ENCODE assay signal across 11 mouse cellular contexts in the genomic region with DNA sequence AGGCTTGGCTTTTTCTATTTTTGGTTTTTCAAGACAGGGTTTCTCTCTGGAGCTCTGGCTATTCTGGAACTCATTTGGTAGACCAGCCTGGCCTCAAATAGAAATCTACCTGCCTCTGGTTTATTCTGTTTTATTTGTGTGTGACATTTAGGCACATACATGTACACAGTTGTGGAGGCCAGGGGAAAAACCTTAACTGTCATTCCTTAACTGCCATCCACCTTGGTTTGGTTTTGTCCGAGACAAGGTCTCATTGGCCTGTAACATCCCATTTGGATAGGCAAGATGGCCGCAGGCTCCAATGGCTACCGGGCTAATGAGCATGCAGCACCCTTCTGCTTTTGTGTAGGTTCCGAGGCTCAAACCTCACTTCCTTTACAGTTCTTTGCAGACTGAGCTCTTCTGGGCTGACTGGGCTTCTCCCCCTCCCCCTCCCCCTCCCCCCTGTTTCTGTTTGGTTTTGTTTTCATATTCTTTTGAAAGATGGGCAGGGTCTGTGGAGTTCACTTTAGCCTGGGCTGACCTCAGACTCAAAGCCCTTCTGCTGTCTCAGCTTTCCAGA. TPM values are rescaled to one million over a fixed set of nuclear protein-coding genes. Genes with fewer than 3 reads are reported as not detected.
A peak's percentile ranks its signal among the peaks of the same experiment; 100 is the strongest.
DNase-seq lines count a peak whose midpoint lies in the region; ATAC-seq and TF ChIP-seq lines count a peak whose summit lies in the region.
"Had no signal": no experiment of that assay in that cellular context is flagged by ENCODE, and none has a peak within 500 bp of the region (broad histone marks: within the 10 kb centered on the region; RNA-seq: fewer than 3 reads in every experiment).

No protein-coding gene starts in this region.

- no peak for ATAC-seq in kidney, embryonic 15.5 days (replicated peaks; ENCODE audit: low FRiP score)
- no peak for ATAC-seq in granulocyte monocyte progenitor cell, adult 5-6 weeks (replicated peaks; ENCODE audit: poor library complexity, severe bottlenecking)
- ATAC-seq: hindbrain, postnatal 0 days had no signal

- peak overlapping the region; percentile 48; the same call in 1 of the 2 replicates for H3K27ac ChIP-seq in kidney, embryonic 15.5 days
- peak overlapping the region; percentile 56 for H3K27ac ChIP-seq in spleen, adult 2 months (ENCODE audit: insufficient read depth, low read length)
- H3K27ac ChIP-seq in brown adipose tissue, adult 24 weeks (replicated peaks; ENCODE audit: low read depth, low read length), result peak overlapping the region; percentile 70
- H3K27ac ChIP-seq: hindbrain, postnatal 0 days had no signal

- no peak for TF ChIP-seq POLR2A in spleen, adult 2 months (IDR thresholded peaks at IDR 0.05; ENCODE audit: low read depth, low read length)

- peaks cover 9% of the 10 kb centered on the region for H3K4me1 ChIP-seq in kidney, embryonic 15.5 days
- H3K4me1 ChIP-seq in spleen, adult 2 months (ENCODE audit: control insufficient read depth, insufficient read depth, insufficient read length), result peaks cover 33% of the 10 kb centered on the region
- H3K4me1 ChIP-seq in brown adipose tissue, adult 24 weeks (ENCODE audit: control insufficient read depth, insufficient read depth, insufficient read length, low read length), result peaks cover 16% of the 10 kb centered on the region

- H3K4me2 ChIP-seq in kidney, embryonic 15.5 days, result no peak overlapping the region
- H3K4me2 ChIP-seq: liver, embryonic 13.5 days had no signal

- WGBS in kidney, embryonic 15.5 days, result 77% methylated on average over 4 of the region's 4 CpGs
- 47% methylated on average over 4 of the region's 4 CpGs for WGBS in spleen, adult 2 months

- peaks cover 38% of the 10 kb centered on the region for H3K36me3 ChIP-seq in kidney, embryonic 15.5 days
- H3K36me3 ChIP-seq in spleen, adult 2 months (ENCODE audit: control insufficient read depth, insufficient read depth, low read length), result peaks cover 10% of the 10 kb centered on the region

- H3K4me3 ChIP-seq in kidney, embryonic 15.5 days (replicated peaks), result no peak overlapping the region
- H3K4me3 ChIP-seq in spleen, adult 2 months (ENCODE audit: extremely low read depth, insufficient read depth, insufficient read length), result no peak overlapping the region
- no peak overlapping the region for H3K4me3 ChIP-seq in brown adipose tissue, adult 24 weeks (ENCODE audit: insufficient read depth, low read depth, low read length)
- H3K4me3 ChIP-seq: liver, embryonic 13.5 days had no signal

- no peaks in the 10 kb centered on the region for H3K9me3 ChIP-seq in kidney, embryonic 15.5 days (replicated peaks)
- H3K9me3 ChIP-seq: liver, embryonic 13.5 days had no signal

- no peak overlapping the region for H3K9ac ChIP-seq in kidney, embryonic 15.5 days

- TF ChIP-seq CTCF in spleen, adult 2 months (IDR thresholded peaks at IDR 0.05; ENCODE audit: extremely low read depth, insufficient read depth, insufficient read length, insufficient replicate concordance), result no peak

- DNase-seq in kidney, postnatal 10 days, result no peak
- no peak for DNase-seq in spleen, adult 2 months (ENCODE audit: low read depth in 1 of 2, low spot score in 2 of 2)
- DNase-seq in spleen, postnatal 14 days (ENCODE audit: low spot score in 2 of 2), result no peak
- no peak for DNase-seq in thymus, postnatal 0 days (ENCODE audit: low spot score)
- DNase-seq: adrenal gland, postnatal 10 days; cerebellum, postnatal 10 days; liver, embryonic 13.5 days had no signal

- H3K27me3 ChIP-seq in kidney, embryonic 15.5 days, result no peaks in the 10 kb centered on the region
- H3K27me3 ChIP-seq in spleen, adult 2 months (ENCODE audit: control insufficient read depth, insufficient read depth, low read length), result no peaks in the 10 kb centered on the region
- H3K27me3 ChIP-seq: liver, embryonic 13.5 days had no signal

RNA-seq across cellular contexts. Expression of gene Tyk2, which starts 4.4 kb away (rescaled TPM):
- polyA plus RNA-seq in kidney, embryonic 15.5 days (2015; fragmentation: Nextera tagmentation; extraction: Ambion mirVana), result 12.7 and 15.5 TPM in 2 replicates
- 46.1 and 52.2 TPM in 2 replicates for polyA plus RNA-seq in spleen, adult 2 months (2012; rRNA removed)
- polyA plus RNA-seq in brown adipose tissue, adult 24 weeks (2012; ENCODE audit: insufficient read depth, insufficient read length, missing spikeins), result 3.8 and 4.1 TPM in 2 replicates
- total RNA-seq in granulocyte monocyte progenitor cell, adult 5-6 weeks (2014; fragmentation: Nextera tagmentation), result 27.1 and 28.6 TPM in 2 replicates
- 19.0 and 19.8 TPM in 2 replicates for total RNA-seq in granulocyte monocyte progenitor cell, adult 5-6 weeks (2017)
- polyA plus RNA-seq in thymus, postnatal 0 days (2015; fragmentation: Nextera tagmentation; extraction: Ambion mirVana), result 13.8 and 14.0 TPM in 2 replicates

RNA-seq across cellular contexts. Expression of gene Cdc37, which starts 14.4 kb away (rescaled TPM):
- 332 and 351 TPM in 2 replicates for polyA plus RNA-seq in kidney, embryonic 15.5 days (2015; fragmentation: Nextera tagmentation; extraction: Ambion mirVana)
- polyA plus RNA-seq in spleen, adult 2 months (2012; rRNA removed), result 39.5 and 44.7 TPM in 2 replicates
- 70.4 and 78.0 TPM in 2 replicates for polyA plus RNA-seq in brown adipose tissue, adult 24 weeks (2012; ENCODE audit: insufficient read depth, insufficient read length, missing spikeins)
- total RNA-seq in granulocyte monocyte progenitor cell, adult 5-6 weeks (2014; fragmentation: Nextera tagmentation), result 120 and 157 TPM in 2 replicates
- 285 and 306 TPM in 2 replicates for total RNA-seq in granulocyte monocyte progenitor cell, adult 5-6 weeks (2017)
- 281 and 307 TPM in 2 replicates for polyA plus RNA-seq in thymus, postnatal 0 days (2015; fragmentation: Nextera tagmentation; extraction: Ambion mirVana)

RNA-seq across cellular contexts. Expression of gene Pde4a, which starts 30.1 kb away (rescaled TPM):
- 12.6 and 12.7 TPM in 2 replicates for polyA plus RNA-seq in kidney, embryonic 15.5 days (2015; fragmentation: Nextera tagmentation; extraction: Ambion mirVana)
- polyA plus RNA-seq in spleen, adult 2 months (2012; rRNA removed), result 12.4 and 13.1 TPM in 2 replicates
- 16.2 and 29.4 TPM in 2 replicates for polyA plus RNA-seq in brown adipose tissue, adult 24 weeks (2012; ENCODE audit: insufficient read depth, insufficient read length, missing spikeins)
- total RNA-seq in granulocyte monocyte progenitor cell, adult 5-6 weeks (2014; fragmentation: Nextera tagmentation), result 19.9 and 25.7 TPM in 2 replicates
- 3.8 and 4.1 TPM in 2 replicates for total RNA-seq in granulocyte monocyte progenitor cell, adult 5-6 weeks (2017)
- 0.95 and 1.0 TPM in 2 replicates for polyA plus RNA-seq in thymus, postnatal 0 days (2015; fragmentation: Nextera tagmentation; extraction: Ambion mirVana)

RNA-seq across cellular contexts. Expression of gene Raver1, which starts 43.6 kb away (rescaled TPM):
- polyA plus RNA-seq in kidney, embryonic 15.5 days (2015; fragmentation: Nextera tagmentation; extraction: Ambion mirVana), result 67.9 and 76.3 TPM in 2 replicates
- polyA plus RNA-seq in spleen, adult 2 months (2012; rRNA removed), result 77.9 and 93.1 TPM in 2 replicates
- polyA plus RNA-seq in brown adipose tissue, adult 24 weeks (2012; ENCODE audit: insufficient read depth, insufficient read length, missing spikeins), result 15.5 and 16.4 TPM in 2 replicates
- total RNA-seq in granulocyte monocyte progenitor cell, adult 5-6 weeks (2014; fragmentation: Nextera tagmentation), result 59.8 and 74.1 TPM in 2 replicates
- 19.6 and 22.9 TPM in 2 replicates for total RNA-seq in granulocyte monocyte progenitor cell, adult 5-6 weeks (2017)
- 33.2 and 45.9 TPM in 2 replicates for polyA plus RNA-seq in thymus, postnatal 0 days (2015; fragmentation: Nextera tagmentation; extraction: Ambion mirVana)

RNA-seq across cellular contexts. Expression of gene Gm38431, which starts 43.6 kb away (rescaled TPM):
- 2.2 and 3.0 TPM in 2 replicates for polyA plus RNA-seq in kidney, embryonic 15.5 days (2015; fragmentation: Nextera tagmentation; extraction: Ambion mirVana)
- polyA plus RNA-seq in spleen, adult 2 months (2012; rRNA removed), result 5.2 and 18.8 TPM in 2 replicates
- not detected in 2 replicates for polyA plus RNA-seq in brown adipose tissue, adult 24 weeks (2012; ENCODE audit: insufficient read depth, insufficient read length, missing spikeins)
- 61.0 and 67.3 TPM in 2 replicates for total RNA-seq in granulocyte monocyte progenitor cell, adult 5-6 weeks (2014; fragmentation: Nextera tagmentation)
- 5.5 and 7.5 TPM in 2 replicates for total RNA-seq in granulocyte monocyte progenitor cell, adult 5-6 weeks (2017)
- 1.2 and 1.6 TPM in 2 replicates for polyA plus RNA-seq in thymus, postnatal 0 days (2015; fragmentation: Nextera tagmentation; extraction: Ambion mirVana)
